Mouse (Mus musculus) bone marrow macrophage, adult 2 months (primary cell): ENCODE data around the gene Hdac1. TPM values are rescaled to one million over a fixed set of nuclear protein-coding genes. Genes with fewer than 3 reads are reported as not detected.
A peak's percentile ranks its signal among the peaks of the same experiment; 100 is the strongest.

Experiments
- H3K27ac ChIP-seq: 2 replicates; pipeline ENCODE4 v1.5.1; 2012; ENCODE audit warnings: low read depth, low read length; ENCODE audit not compliant: insufficient read depth
- H3K4me1 ChIP-seq: 2 replicates; pipeline ENCODE4 v1.6.1; 2012; ENCODE audit warnings: low read length; ENCODE audit not compliant: control insufficient read depth, insufficient read depth
- H3K4me3 ChIP-seq: 2 replicates; pipeline ENCODE4 v1.5.1; 2012; ENCODE audit warnings: mild to moderate bottlenecking, low read length, moderate library complexity; ENCODE audit not compliant: insufficient read depth
- CTCF ChIP-seq: IDR thresholded peaks from 2 replicates; pipeline ENCODE4 v1.5.1; 2012; ENCODE audit warnings: low read depth, mild to moderate bottlenecking, low read length, moderate library complexity
- POLR2A ChIP-seq: IDR thresholded peaks from 2 replicates; pipeline ENCODE4 v1.6.1; 2012; ENCODE audit warnings: mild to moderate bottlenecking, low read depth, low read length, borderline replicate concordance
- polyA plus RNA-seq: library from polyadenylated mRNA; stranded (reverse); fragments of >200 nt; gene quantifications from 2 replicates; pipeline ENCODE4 v1.2.4, GENCODE M21; 2012; ENCODE audit not compliant: missing spikeins, insufficient read depth, insufficient read length

Hdac1 gene
- polyA plus RNA-seq, 1 experiment = 75.2 TPM

GRCm38 (mm10) chr4:129502901-129503444 lies 39.5 kb downstream of the Hdac1 start:
- Histone ChIP-seq H3K4me3 (no peak overlapping the region), H3K4me1 (peaks cover 64% of the 10 kb centered on the region), H3K27ac (no peak overlapping the region)
- TF ChIP-seq POLR2A (no peak), CTCF (no peak)

GRCm38 (mm10) chr4:129502327-129502888 lies 40.1 kb downstream of the Hdac1 start:
- no peak for TF ChIP-seq CTCF
- no peak for TF ChIP-seq POLR2A
- no peak overlapping the region for H3K4me3 ChIP-seq
- H3K27ac ChIP-seq = no peak overlapping the region
- peaks cover 65% of the 10 kb centered on the region for H3K4me1 ChIP-seq

- peaks cover 76% of the 10 kb centered on the region for H3K4me1 ChIP-seq
- peak overlapping the region; percentile 61 for H3K4me3 ChIP-seq
- TF ChIP-seq POLR2A = no peak
- no peak for TF ChIP-seq CTCF
- peak overlapping the region; percentile 65 for H3K27ac ChIP-seq
These were observed 41.6 kb downstream of the Hdac1 start for GRCm38 (mm10) chr4:129500607-129501566.

GRCm38 (mm10) chr4:129500017-129500416 lies 42.5 kb downstream of the Hdac1 start:
- Histone ChIP-seq H3K4me3 (no peak overlapping the region), H3K4me1 (peaks cover 79% of the 10 kb centered on the region), H3K27ac (peak overlapping the region; percentile 65; the same call in 1 of the 2 replicates)
- no peak for TF ChIP-seq CTCF
- no peak for TF ChIP-seq POLR2A

GRCm38 (mm10) chr4:129498941-129499340 lies 43.6 kb downstream of the Hdac1 start:
- TF ChIP-seq CTCF = no peak
- TF ChIP-seq POLR2A = no peak
- H3K4me3 ChIP-seq = no peak overlapping the region
- H3K4me1 ChIP-seq = peaks cover 70% of the 10 kb centered on the region
- H3K27ac ChIP-seq = peak overlapping the region; percentile 15; the same call in 1 of the 2 replicates

GRCm38 (mm10) chr4:129496631-129497030 lies 45.9 kb downstream of the Hdac1 start:
- no peak for TF ChIP-seq POLR2A
- no peak for TF ChIP-seq CTCF
- H3K27ac ChIP-seq = peak overlapping the region; percentile 90
- peak overlapping the region; percentile 31 for H3K4me3 ChIP-seq
- H3K4me1 ChIP-seq = peaks cover 50% of the 10 kb centered on the region

- H3K27ac ChIP-seq = peak overlapping the region; percentile 76
- H3K4me3 ChIP-seq = peak overlapping the region; percentile 31; the same call in 1 of the 2 replicates
- peaks cover 45% of the 10 kb centered on the region for H3K4me1 ChIP-seq
- no peak for TF ChIP-seq CTCF
- no peak for TF ChIP-seq POLR2A
These were observed 46.6 kb downstream of the Hdac1 start for GRCm38 (mm10) chr4:129495672-129496562.

- TF ChIP-seq CTCF (no peak), POLR2A (no peak)
- Histone ChIP-seq H3K27ac (no peak overlapping the region), H3K4me1 (peaks cover 36% of the 10 kb centered on the region), H3K4me3 (no peak overlapping the region)
These were observed 47.8 kb downstream of the Hdac1 start for GRCm38 (mm10) chr4:129494681-129495080.
